ENCODE assay signal across 9 mouse cellular contexts in genomic region chr10:60106531-60107186, GRCm38 (mm10). TPM values are rescaled to one million over a fixed set of nuclear protein-coding genes. Genes with fewer than 3 reads are reported as not detected.
DNase-seq lines count a peak whose midpoint lies in the region; ATAC-seq and TF ChIP-seq lines count a peak whose summit lies in the region.
"Had no signal": no experiment of that assay in that cellular context is flagged by ENCODE, and none has a peak within 500 bp of the region (broad histone marks: within the 10 kb centered on the region; RNA-seq: fewer than 3 reads in every experiment).

No protein-coding gene starts in this region.

- under 1% methylated on average over 55 of the region's 57 CpGs for WGBS in small intestine, adult 2 months

- peaks cover 29% of the 10 kb centered on the region for H3K27me3 ChIP-seq in small intestine, adult 2 months (ENCODE audit: control insufficient read depth, insufficient read depth, low read length)

- H3K36me3 ChIP-seq in small intestine, adult 2 months (ENCODE audit: control insufficient read depth, insufficient read depth, low read length) = no peaks in the 10 kb centered on the region

- intact Hi-C loops in heart, postnatal 10 days (cut with DNase I) = no loop called here

- TF ChIP-seq POLR2A in bone marrow macrophage, adult 2 months (IDR thresholded peaks at IDR 0.05; ENCODE audit: borderline replicate concordance, low read depth, low read length) = no peak
- TF ChIP-seq POLR2A in embryonic fibroblast, embryonic 13.5 days (IDR thresholded peaks at IDR 0.05; ENCODE audit: low read depth, low read length) = no peak
- TF ChIP-seq POLR2A in small intestine, adult 2 months (IDR thresholded peaks at IDR 0.05; ENCODE audit: low read depth, low read length) = no peak

- H3K4me3 ChIP-seq in layer of hippocampus, adult 2 months = peak overlapping the region; percentile 94
- peak overlapping the region; percentile 52 for H3K4me3 ChIP-seq in bone marrow macrophage, adult 2 months (ENCODE audit: insufficient read depth, low read length)
- peak overlapping the region; percentile 29 for H3K4me3 ChIP-seq in embryonic fibroblast, embryonic 13.5 days (ENCODE audit: insufficient read depth, low read length)
- H3K4me3 ChIP-seq in small intestine, adult 2 months (ENCODE audit: low read depth, low read length) = peak overlapping the region; percentile 59

- peak overlapping the region; percentile 98 for H3K27ac ChIP-seq in layer of hippocampus, adult 2 months
- no peak overlapping the region for H3K27ac ChIP-seq in bone marrow macrophage, adult 2 months (ENCODE audit: insufficient read depth, low read depth, low read length)
- no peak overlapping the region for H3K27ac ChIP-seq in embryonic fibroblast, embryonic 13.5 days (ENCODE audit: insufficient read depth, low read length)
- no peak overlapping the region for H3K27ac ChIP-seq in small intestine, adult 2 months (ENCODE audit: insufficient read depth, low read depth, low read length)
- H3K27ac ChIP-seq: macrophage had no signal

- H3K4me1 ChIP-seq in bone marrow macrophage, adult 2 months (ENCODE audit: control insufficient read depth, insufficient read depth, low read length) = no peaks in the 10 kb centered on the region
- H3K4me1 ChIP-seq in embryonic fibroblast, embryonic 13.5 days (ENCODE audit: control insufficient read depth, insufficient read depth, low read length) = no peaks in the 10 kb centered on the region
- H3K4me1 ChIP-seq in small intestine, adult 2 months (ENCODE audit: control insufficient read depth, insufficient read depth, insufficient read length, low read length) = peaks cover 15% of the 10 kb centered on the region

- peak in 1 of 2 experiments; percentile 55 for DNase-seq in layer of hippocampus, adult 2 months (ENCODE audit: low spot score in 2 of 2)
- DNase-seq in layer of hippocampus, adult 8-10 months (ENCODE audit: low spot score in 2 of 2) = no peak
- DNase-seq in heart, postnatal 10 days = peak; percentile 37 to 55
- peak; percentile 53 to 61 for DNase-seq in layer of hippocampus, postnatal 36 days

- peak; percentile 66 for TF ChIP-seq CTCF in layer of hippocampus, adult 2 months (conservative IDR thresholded peaks at IDR 0.05)
- TF ChIP-seq CTCF in bone marrow macrophage, adult 2 months (IDR thresholded peaks at IDR 0.05; ENCODE audit: low read depth, low read length) = no peak
- no peak for TF ChIP-seq CTCF in embryonic fibroblast, embryonic 13.5 days (IDR thresholded peaks at IDR 0.05; ENCODE audit: borderline replicate concordance, insufficient read depth, low read length)
- no peak for TF ChIP-seq CTCF in small intestine, adult 2 months (IDR thresholded peaks at IDR 0.05; ENCODE audit: extremely low read depth, insufficient read length, insufficient replicate concordance, low read depth, low read length)

- ATAC-seq in megakaryocyte-erythroid progenitor cell, adult 5-6 weeks (replicated peaks; ENCODE audit: low FRiP score, low TSS enrichment, poor library complexity, severe bottlenecking) = peak; percentile 26

RNA-seq across cellular contexts. Expression of gene Spock2, which starts 0.6 kb away (rescaled TPM):
- total RNA-seq in layer of hippocampus, adult 2 months (2021) = 100 to 1,000 TPM; 476 to 514 TPM
- 100 to 1,000 TPM; 467 to 536 (median 508) TPM for total RNA-seq in layer of hippocampus, adult 8-10 months (2022)
- polyA plus RNA-seq in bone marrow macrophage, adult 2 months (2012; ENCODE audit: insufficient read depth, insufficient read length, missing spikeins) = 0.11 TPM in 1 of 2 replicates, not detected in the other
- 1.1 and 1.6 TPM in 2 replicates for polyA plus RNA-seq in embryonic fibroblast, embryonic 13.5 days (2011; ENCODE audit: insufficient read length, low read depth, missing spikeins)
- 10 to 100 TPM in 1 of 2 experiments, 1 to 10 TPM in 1; 8.8 to 11.0 TPM for total RNA-seq in heart, postnatal 10 days (2021)
- 100 to 1,000 TPM; 493 to 502 TPM for total RNA-seq in layer of hippocampus, postnatal 36 days (2021)
- 0.11 and 0.57 TPM in 2 replicates for total RNA-seq in megakaryocyte-erythroid progenitor cell, adult 5-6 weeks (2014; fragmentation: Nextera tagmentation)
- total RNA-seq in megakaryocyte-erythroid progenitor cell, adult 5-6 weeks (2017) = 0.15 and 0.33 TPM in 2 replicates
- polyA plus RNA-seq in small intestine, adult 2 months (2012; rRNA removed) = 2.6 and 2.8 TPM in 2 replicates
- polyA plus RNA-seq: macrophage had no signal

Comparison
In these comparisons a context has a peak if more than half of its experiments do, and no peak if none do; other contexts are left out.
1. DNase-seq: peak in heart, postnatal 10 days (2 of 2) and layer of hippocampus, postnatal 36 days (2 of 2); none in layer of hippocampus, adult 8-10 months (0 of 2).
2. H3K4me3 ChIP-seq: peak in every context shown above with its lines; median percentile 94 in layer of hippocampus, adult 2 months; 59 in small intestine, adult 2 months; 52 in bone marrow macrophage, adult 2 months; 29 in embryonic fibroblast, embryonic 13.5 days.
3. RNA of gene Spock2, which starts 0.6 kb away (total RNA-seq): 467 to 536 TPM in layer of hippocampus, adult 8-10 months, 476 to 514 TPM in layer of hippocampus, adult 2 months and 493 to 502 TPM in layer of hippocampus, postnatal 36 days; 8.8 to 11.0 TPM in heart, postnatal 10 days and 0.11 to 0.57 TPM in megakaryocyte-erythroid progenitor cell, adult 5-6 weeks; every median in the first group is over 10 times any median in the second.